Comparison of ENCODE assay signal across 10 mouse cellular contexts in the genomic region with DNA sequence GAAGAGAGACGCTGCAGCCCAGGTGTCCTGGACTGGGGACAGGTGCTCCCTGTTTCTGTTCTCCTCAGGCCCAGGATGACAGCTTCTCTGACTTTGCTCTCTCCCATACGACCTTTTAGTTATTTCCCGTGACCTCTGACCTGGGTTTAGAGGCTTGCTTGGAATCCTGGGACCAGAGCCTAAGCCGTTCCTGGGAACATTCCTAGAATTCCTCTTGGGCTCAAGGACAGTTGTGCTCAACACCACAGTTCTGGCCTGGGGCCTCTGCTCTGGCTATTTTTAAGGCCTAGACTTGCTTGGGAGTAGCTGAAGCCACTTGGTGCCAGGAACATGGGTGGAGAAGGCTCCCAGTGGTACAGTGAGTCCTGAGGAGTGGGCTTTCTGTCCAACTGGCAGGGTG. TPM values are rescaled to one million over a fixed set of nuclear protein-coding genes. Genes with fewer than 3 reads are reported as not detected.
A peak's percentile ranks its signal among the peaks of the same experiment; 100 is the strongest.
DNase-seq lines count a peak whose midpoint lies in the region; ATAC-seq and TF ChIP-seq lines count a peak whose summit lies in the region.
"Had no signal": no experiment of that assay in that cellular context is flagged by ENCODE, and none has a peak within 500 bp of the region (broad histone marks: within the 10 kb centered on the region; RNA-seq: fewer than 3 reads in every experiment).

No protein-coding gene starts in this region.

- TF ChIP-seq RAD21 in MEL (IDR thresholded peaks at IDR 0.05; ENCODE audit: low read depth, low read length) = no peak

- no peak overlapping the region for H3K9ac ChIP-seq in forebrain, embryonic 15.5 days (replicated peaks)
- H3K9ac ChIP-seq in MEL (ENCODE audit: control insufficient read depth, low read depth, low read length, poor library complexity, severe bottlenecking) = no peak overlapping the region

- DNase-seq in forebrain, embryonic 10.5 days (ENCODE audit: extremely low spot score, low spot score) = no peak
- DNase-seq in MEL (ENCODE audit: low read depth, low spot score) = no peak
- peak; percentile 70 for DNase-seq in heart, adult 8-10 months (ENCODE audit: low spot score)
- peak; percentile 46 for DNase-seq in kidney, postnatal 10 days
- no peak for DNase-seq in T-cell, adult 2 months (ENCODE audit: low spot score)
- DNase-seq in layer of hippocampus, adult 9-11 months = no peak
- DNase-seq in neural tube, embryonic 10.5 days (ENCODE audit: extremely low spot score, low spot score) = no peak
- DNase-seq: adrenal gland, postnatal 25 days had no signal

- no peak for TF ChIP-seq CTCF in MEL (IDR thresholded peaks at IDR 0.05 in 2 of 3, conservative IDR thresholded peaks at IDR 0.05 in 1 of 3; ENCODE audit: control insufficient read depth in 1 of 3, insufficient read depth in 1 of 3, low read depth in 2 of 3, low read length in 3 of 3, poor library complexity in 1 of 3, severe bottlenecking in 1 of 3)

- no peak for ATAC-seq in forebrain, embryonic 15.5 days (replicated peaks)

- no peak overlapping the region for H3K4me3 ChIP-seq in forebrain, embryonic 10.5 days
- H3K4me3 ChIP-seq in forebrain, embryonic 15.5 days = no peak overlapping the region
- no peak overlapping the region for H3K4me3 ChIP-seq in MEL (ENCODE audit: control insufficient read depth in 1 of 2, insufficient read depth in 1 of 2, low read depth in 2 of 2, low read length in 2 of 2)

- no peaks in the 10 kb centered on the region for H3K36me3 ChIP-seq in forebrain, embryonic 10.5 days (replicated peaks)
- no peaks in the 10 kb centered on the region for H3K36me3 ChIP-seq in forebrain, embryonic 15.5 days
- peaks cover 12 to 61% of the 10 kb centered on the region in 2 experiments for H3K36me3 ChIP-seq in MEL (ENCODE audit: control insufficient read depth in 1 of 2, insufficient read depth in 2 of 2, low read length in 2 of 2)

- H3K4me2 ChIP-seq in forebrain, embryonic 15.5 days (replicated peaks) = no peak overlapping the region
- H3K4me2 ChIP-seq: midbrain, embryonic 11.5 days had no signal

- H3K79me2 ChIP-seq in MEL (ENCODE audit: control insufficient read depth, insufficient read depth, low read length, poor library complexity) = peaks cover 96% of the 10 kb centered on the region

- H3K9me3 ChIP-seq in forebrain, embryonic 10.5 days = no peaks in the 10 kb centered on the region
- no peaks in the 10 kb centered on the region for H3K9me3 ChIP-seq in forebrain, embryonic 15.5 days
- H3K9me3 ChIP-seq in MEL (replicated peaks; ENCODE audit: insufficient read depth, low read length) = no peaks in the 10 kb centered on the region

- peak overlapping the region; percentile 60 for H3K27ac ChIP-seq in forebrain, embryonic 10.5 days
- no peak overlapping the region for H3K27ac ChIP-seq in forebrain, embryonic 15.5 days (replicated peaks)
- H3K27ac ChIP-seq in MEL (ENCODE audit: control insufficient read depth, low read depth, low read length) = 0 out of 2 replicates have a peak overlapping the region, but pooled peaks have one; percentile 4

- H3K4me1 ChIP-seq in forebrain, embryonic 10.5 days = peaks cover 76% of the 10 kb centered on the region
- H3K4me1 ChIP-seq in forebrain, embryonic 15.5 days = peaks cover 44% of the 10 kb centered on the region
- peaks cover 32 to 71% of the 10 kb centered on the region in 2 experiments for H3K4me1 ChIP-seq in MEL (ENCODE audit: control insufficient read depth in 1 of 2, insufficient read depth in 2 of 2, low read length in 2 of 2)

- TF ChIP-seq EP300 in MEL (IDR thresholded peaks at IDR 0.05; ENCODE audit: low read depth in 1 of 2, low read length in 2 of 2) = no peak

- H3K27me3 ChIP-seq in forebrain, embryonic 10.5 days (ENCODE audit: poor library complexity, severe bottlenecking) = no peaks in the 10 kb centered on the region
- no peaks in the 10 kb centered on the region for H3K27me3 ChIP-seq in forebrain, embryonic 15.5 days
- H3K27me3 ChIP-seq in MEL (ENCODE audit: control insufficient read depth in 1 of 2, insufficient read depth in 2 of 2, low read length in 2 of 2) = no peaks in the 10 kb centered on the region

- 38% methylated on average over 4 of the region's 4 CpGs for WGBS in forebrain, embryonic 10.5 days
- WGBS in forebrain, embryonic 15.5 days = 57% methylated on average over 4 of the region's 4 CpGs

- TF ChIP-seq POLR2A in MEL (IDR thresholded peaks at IDR 0.05; ENCODE audit: control insufficient read depth in 1 of 2, insufficient read depth in 1 of 2, low read depth in 1 of 2, low read length in 2 of 2, poor library complexity in 1 of 2) = 0 out of 4 replicates have a peak, but pooled peaks of 1 of the 2 experiments have one; percentile 16

TF ChIP-seq in MEL, 35 proteins besides CTCF, POLR2A, EP300 and RAD21:
- TF ChIP-seq POLR2AphosphoS2 (IDR thresholded peaks at IDR 0.05; ENCODE audit: low read length) (peak; percentile 27; the same call in 1 of the 2 replicates), HCFC1 (IDR thresholded peaks at IDR 0.05; ENCODE audit: low read depth, low read length) (no peak)

RNA-seq across cellular contexts. Expression of gene Sept8, which starts 6.4 kb away (rescaled TPM):
- 22.7 and 22.9 TPM in 2 replicates for polyA plus RNA-seq in forebrain, embryonic 10.5 days (2016; fragmentation: Nextera tagmentation; extraction: Ambion mirVana)
- 21.6 and 23.1 TPM in 2 replicates for polyA plus RNA-seq in forebrain, embryonic 15.5 days (2015; fragmentation: Nextera tagmentation; extraction: Ambion mirVana)
- total RNA-seq in MEL (2012; rRNA removed) = 199 and 278 TPM in 2 replicates
- polyA plus RNA-seq in MEL (2012; ENCODE audit: insufficient read depth in 1 of 2, insufficient read length in 2 of 2, low read depth in 1 of 2, low replicate concordance in 2 of 2, missing spikeins in 1 of 2) = 100 to 1,000 TPM; 196 to 294 TPM
- 10 to 100 TPM; 22.3 to 27.2 (median 25.6) TPM for total RNA-seq in heart, adult 8-10 months (2022)

RNA-seq across cellular contexts. Expression of gene Kif3a, which starts 41.7 kb away (rescaled TPM):
- 78.4 and 82.2 TPM in 2 replicates for polyA plus RNA-seq in forebrain, embryonic 10.5 days (2016; fragmentation: Nextera tagmentation; extraction: Ambion mirVana)
- 262 and 280 TPM in 2 replicates for polyA plus RNA-seq in forebrain, embryonic 15.5 days (2015; fragmentation: Nextera tagmentation; extraction: Ambion mirVana)
- total RNA-seq in MEL (2012; rRNA removed) = 13.6 and 14.2 TPM in 2 replicates
- 10 to 100 TPM; 17.1 to 88.3 TPM for polyA plus RNA-seq in MEL (2012; ENCODE audit: insufficient read depth in 1 of 2, insufficient read length in 2 of 2, low read depth in 1 of 2, low replicate concordance in 2 of 2, missing spikeins in 1 of 2)
- total RNA-seq in heart, adult 8-10 months (2022) = 10 to 100 TPM in 1 of 4 experiments, 1 to 10 TPM in 3; 8.2 to 10.3 (median 8.8) TPM

RNA-seq across cellular contexts. Expression of gene Sowaha, which starts 45.4 kb away (rescaled TPM):
- 0.46 and 0.97 TPM in 2 replicates for polyA plus RNA-seq in forebrain, embryonic 10.5 days (2016; fragmentation: Nextera tagmentation; extraction: Ambion mirVana)
- 1.8 and 1.9 TPM in 2 replicates for polyA plus RNA-seq in forebrain, embryonic 15.5 days (2015; fragmentation: Nextera tagmentation; extraction: Ambion mirVana)
- not detected in 2 replicates for total RNA-seq in MEL (2012; rRNA removed)
- polyA plus RNA-seq in MEL (2012; ENCODE audit: insufficient read depth in 1 of 2, insufficient read length in 2 of 2, low read depth in 1 of 2, low replicate concordance in 2 of 2, missing spikeins in 1 of 2) = not detected
- under 1 TPM; 0.22 to 0.44 (median 0.34) TPM for total RNA-seq in heart, adult 8-10 months (2022)

RNA-seq across cellular contexts. Expression of gene Gm9945, which starts 45.5 kb away (rescaled TPM):
- 0.30 TPM in 1 of 2 replicates, not detected in the other for polyA plus RNA-seq in forebrain, embryonic 10.5 days (2016; fragmentation: Nextera tagmentation; extraction: Ambion mirVana)
- polyA plus RNA-seq in forebrain, embryonic 15.5 days (2015; fragmentation: Nextera tagmentation; extraction: Ambion mirVana) = 0.50 TPM in 1 of 2 replicates, not detected in the other
- total RNA-seq in MEL (2012; rRNA removed) = not detected in 2 replicates
- polyA plus RNA-seq in MEL (2012; ENCODE audit: insufficient read depth in 1 of 2, insufficient read length in 2 of 2, low read depth in 1 of 2, low replicate concordance in 2 of 2, missing spikeins in 1 of 2) = not detected
- total RNA-seq in heart, adult 8-10 months (2022) = not detected
- total RNA-seq: adrenal gland, postnatal 25 days had no signal

RNA-seq across cellular contexts. Expression of gene Gm9837, which starts 55.2 kb away (rescaled TPM):
- polyA plus RNA-seq in forebrain, embryonic 10.5 days (2016; fragmentation: Nextera tagmentation; extraction: Ambion mirVana) = not detected in 2 replicates
- polyA plus RNA-seq in forebrain, embryonic 15.5 days (2015; fragmentation: Nextera tagmentation; extraction: Ambion mirVana) = not detected in 2 replicates
- total RNA-seq in MEL (2012; rRNA removed) = not detected in 2 replicates
- polyA plus RNA-seq in MEL (2012; ENCODE audit: insufficient read depth in 1 of 2, insufficient read length in 2 of 2, low read depth in 1 of 2, low replicate concordance in 2 of 2, missing spikeins in 1 of 2) = not detected
- total RNA-seq in heart, adult 8-10 months (2022) = not detected
- total RNA-seq: adrenal gland, postnatal 25 days had no signal
- polyA plus RNA-seq: midbrain, embryonic 11.5 days had no signal

Comparison
In these comparisons a context has a peak if more than half of its experiments do, and no peak if none do; other contexts are left out.
1. DNase-seq: peak in heart, adult 8-10 months (single experiment) and kidney, postnatal 10 days (single experiment); none in forebrain, embryonic 10.5 days (single experiment), MEL (single experiment), T-cell, adult 2 months (single experiment), layer of hippocampus, adult 9-11 months (single experiment) and neural tube, embryonic 10.5 days (single experiment).